Mouse (Mus musculus): ENCODE data around the gene Ptprd. TPM values are rescaled to one million over a fixed set of nuclear protein-coding genes. Genes with fewer than 3 reads are reported as not detected.

Gene Ptprd
- polyA plus RNA-seq, 1 experiment: 108 TPM

GRCm38 (mm10) chr4:76941382-76942360, 1270.1 kb downstream of the Ptprd start:
- no peak overlapping the region for H3K4me3 ChIP-seq (replicated peaks; ENCODE audit: insufficient read depth, low read depth, low read length)
- no peak overlapping the region for H3K27ac ChIP-seq (ENCODE audit: insufficient read depth, low read length)
- no peaks in the 10 kb centered on the region for H3K27me3 ChIP-seq (ENCODE audit: control insufficient read depth, insufficient read depth, low read length)
- no peak for DNase-seq
- no peaks in the 10 kb centered on the region for H3K4me1 ChIP-seq (ENCODE audit: control insufficient read depth, insufficient read depth, low read length)
- 86% methylated on average over 6 of the region's 6 CpGs for WGBS
- TF ChIP-seq CTCF (IDR thresholded peaks at IDR 0.05; ENCODE audit: borderline replicate concordance, insufficient read depth, low read depth, low read length) (no peak), POLR2A (IDR thresholded peaks at IDR 0.05; ENCODE audit: borderline replicate concordance, insufficient read depth, low read length) (no peak)

GRCm38 (mm10) chr4:76931559-76931958, 1280.2 kb downstream of the Ptprd start:
- H3K4me1 ChIP-seq (ENCODE audit: control insufficient read depth, insufficient read depth, low read length): no peaks in the 10 kb centered on the region
- H3K4me3 ChIP-seq (replicated peaks; ENCODE audit: insufficient read depth, low read depth, low read length): no peak overlapping the region
- 22% methylated on average over 2 of the region's 2 CpGs for WGBS
- H3K27ac ChIP-seq (ENCODE audit: insufficient read depth, low read length): no peak overlapping the region
- no peaks in the 10 kb centered on the region for H3K27me3 ChIP-seq (ENCODE audit: control insufficient read depth, insufficient read depth, low read length)
- no peak for DNase-seq
- TF ChIP-seq POLR2A (IDR thresholded peaks at IDR 0.05; ENCODE audit: borderline replicate concordance, insufficient read depth, low read length) (no peak), CTCF (IDR thresholded peaks at IDR 0.05; ENCODE audit: borderline replicate concordance, insufficient read depth, low read depth, low read length) (no peak)

- 88% methylated on average over 5 of the region's 5 CpGs for WGBS
- no peak overlapping the region for H3K4me3 ChIP-seq (replicated peaks; ENCODE audit: insufficient read depth, low read depth, low read length)
- DNase-seq: no peak
Measured at GRCm38 (mm10) chr4:76913532-76914150, 1298.1 kb downstream of the Ptprd start.

GRCm38 (mm10) chr4:76901692-76902091, 1310.1 kb downstream of the Ptprd start:
- Histone ChIP-seq H3K4me3 (replicated peaks; ENCODE audit: insufficient read depth, low read depth, low read length) (no peak overlapping the region), H3K4me1 (ENCODE audit: control insufficient read depth, insufficient read depth, low read length) (no peaks in the 10 kb centered on the region), H3K27ac (ENCODE audit: insufficient read depth, low read length) (no peak overlapping the region), H3K27me3 (ENCODE audit: control insufficient read depth, insufficient read depth, low read length) (no peaks in the 10 kb centered on the region)
- 48% methylated on average over 1 of the region's 1 CpGs for WGBS
- no peak for TF ChIP-seq CTCF (IDR thresholded peaks at IDR 0.05; ENCODE audit: borderline replicate concordance, insufficient read depth, low read depth, low read length)
- no peak for TF ChIP-seq POLR2A (IDR thresholded peaks at IDR 0.05; ENCODE audit: borderline replicate concordance, insufficient read depth, low read length)
- DNase-seq: no peak

More at GRCm38 (mm10) chr4:76913532-76914150, 1298.1 kb downstream of the Ptprd start:
- H3K27ac ChIP-seq (ENCODE audit: insufficient read depth, low read length): no peak overlapping the region
- no peak for TF ChIP-seq CTCF (IDR thresholded peaks at IDR 0.05; ENCODE audit: borderline replicate concordance, insufficient read depth, low read depth, low read length)
- TF ChIP-seq POLR2A (IDR thresholded peaks at IDR 0.05; ENCODE audit: borderline replicate concordance, insufficient read depth, low read length): no peak
- no peaks in the 10 kb centered on the region for H3K27me3 ChIP-seq (ENCODE audit: control insufficient read depth, insufficient read depth, low read length)
- no peaks in the 10 kb centered on the region for H3K4me1 ChIP-seq (ENCODE audit: control insufficient read depth, insufficient read depth, low read length)

- no peak for DNase-seq
- Histone ChIP-seq H3K27ac (ENCODE audit: insufficient read depth, low read length) (no peak overlapping the region), H3K4me1 (ENCODE audit: control insufficient read depth, insufficient read depth, low read length) (no peaks in the 10 kb centered on the region), H3K4me3 (replicated peaks; ENCODE audit: insufficient read depth, low read depth, low read length) (no peak overlapping the region), H3K27me3 (ENCODE audit: control insufficient read depth, insufficient read depth, low read length) (no peaks in the 10 kb centered on the region)
- 98% methylated on average over 1 of the region's 1 CpGs for WGBS
- TF ChIP-seq POLR2A (IDR thresholded peaks at IDR 0.05; ENCODE audit: borderline replicate concordance, insufficient read depth, low read length): no peak
- TF ChIP-seq CTCF (IDR thresholded peaks at IDR 0.05; ENCODE audit: borderline replicate concordance, insufficient read depth, low read depth, low read length): no peak
Measured at GRCm38 (mm10) chr4:76889669-76890068, 1322.1 kb downstream of the Ptprd start.

GRCm38 (mm10) chr4:76881610-76882009, 1330.2 kb downstream of the Ptprd start:
- Histone ChIP-seq H3K4me1 (ENCODE audit: control insufficient read depth, insufficient read depth, low read length) (no peaks in the 10 kb centered on the region), H3K27ac (ENCODE audit: insufficient read depth, low read length) (no peak overlapping the region), H3K27me3 (ENCODE audit: control insufficient read depth, insufficient read depth, low read length) (no peaks in the 10 kb centered on the region), H3K4me3 (replicated peaks; ENCODE audit: insufficient read depth, low read depth, low read length) (no peak overlapping the region)
- no peak for DNase-seq
- TF ChIP-seq POLR2A (IDR thresholded peaks at IDR 0.05; ENCODE audit: borderline replicate concordance, insufficient read depth, low read length) (no peak), CTCF (IDR thresholded peaks at IDR 0.05; ENCODE audit: borderline replicate concordance, insufficient read depth, low read depth, low read length) (no peak)
- WGBS: 59% methylated on average over 3 of the region's 3 CpGs

GRCm38 (mm10) chr4:76870971-76871370, 1340.8 kb downstream of the Ptprd start:
- Histone ChIP-seq H3K27ac (ENCODE audit: insufficient read depth, low read length) (no peak overlapping the region), H3K27me3 (ENCODE audit: control insufficient read depth, insufficient read depth, low read length) (no peaks in the 10 kb centered on the region), H3K4me3 (replicated peaks; ENCODE audit: insufficient read depth, low read depth, low read length) (no peak overlapping the region), H3K4me1 (ENCODE audit: control insufficient read depth, insufficient read depth, low read length) (no peaks in the 10 kb centered on the region)
- no peak for DNase-seq
- 90% methylated on average over 1 of the region's 1 CpGs for WGBS
- TF ChIP-seq CTCF (IDR thresholded peaks at IDR 0.05; ENCODE audit: borderline replicate concordance, insufficient read depth, low read depth, low read length) (no peak), POLR2A (IDR thresholded peaks at IDR 0.05; ENCODE audit: borderline replicate concordance, insufficient read depth, low read length) (no peak)
